14 mouse cellular contexts compared by ENCODE assay signal in the genomic region with DNA sequence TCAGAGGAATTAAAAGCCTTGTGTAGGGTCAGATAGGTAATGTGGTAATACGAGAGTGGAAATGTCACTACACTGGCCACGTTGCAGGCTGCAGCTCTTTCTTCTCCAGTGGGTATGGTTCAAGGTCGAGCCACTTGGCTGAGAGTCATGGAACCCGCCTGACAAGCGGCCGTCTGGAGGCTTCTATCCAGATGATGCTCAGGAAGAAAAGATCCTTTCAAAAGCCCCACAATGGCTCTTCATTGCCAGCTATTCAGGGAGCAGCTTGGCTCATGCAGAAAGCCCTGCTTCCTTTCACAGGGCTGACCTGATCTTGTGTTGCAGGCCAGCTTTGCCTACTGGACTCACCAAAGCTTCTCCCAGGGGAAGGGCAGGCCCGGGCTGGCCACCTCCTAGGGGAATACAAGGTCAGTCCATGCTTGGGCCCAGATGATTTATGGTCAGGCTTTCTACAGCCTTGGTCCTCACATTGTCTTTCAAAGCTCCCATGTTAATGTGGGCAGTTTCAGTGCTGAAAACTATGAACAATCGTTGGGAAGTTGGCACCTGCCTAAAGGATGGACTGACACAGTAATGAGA.
A peak's percentile ranks its signal among the peaks of the same experiment; 100 is the strongest.
DNase-seq lines count a peak whose midpoint lies in the region; ATAC-seq lines count a peak whose summit lies in the region.
"Had no signal": no experiment of that assay in that cellular context is flagged by ENCODE, and none has a peak within 500 bp of the region (broad histone marks: within the 10 kb centered on the region; RNA-seq: fewer than 3 reads in every experiment).

No protein-coding gene starts in this region.

- H3K4me3 ChIP-seq in hindbrain, embryonic 16.5 days (ENCODE audit: low read length) = no peak overlapping the region
- H3K4me3 ChIP-seq in kidney, embryonic 14.5 days (ENCODE audit: low read length) = no peak overlapping the region
- H3K4me3 ChIP-seq: embryonic facial prominence, embryonic 13.5 days; liver, embryonic 12.5 days had no signal

- peak; percentile 76 for ATAC-seq in frontal cortex, adult (ENCODE audit: low TSS enrichment)
- ATAC-seq in hindbrain, embryonic 16.5 days = peak; percentile 69
- no peak for ATAC-seq in kidney, embryonic 14.5 days (ENCODE audit: low FRiP score, low TSS enrichment)
- ATAC-seq: liver, embryonic 12.5 days had no signal

- peaks cover 4% of the 10 kb centered on the region for H3K4me1 ChIP-seq in hindbrain, embryonic 16.5 days (ENCODE audit: control insufficient read depth, insufficient read depth, low read depth, low read length)
- H3K4me1 ChIP-seq in kidney, embryonic 14.5 days (ENCODE audit: control insufficient read depth, insufficient read depth, low read length) = no peaks in the 10 kb centered on the region
- H3K4me1 ChIP-seq: liver, embryonic 12.5 days had no signal

- H3K9ac ChIP-seq in hindbrain, embryonic 16.5 days (ENCODE audit: low read depth, low read length) = no peak overlapping the region
- no peak overlapping the region for H3K9ac ChIP-seq in kidney, embryonic 14.5 days (ENCODE audit: low read depth, low read length)
- H3K9ac ChIP-seq: embryonic facial prominence, embryonic 13.5 days; liver, embryonic 12.5 days had no signal

- H3K9me3 ChIP-seq in hindbrain, embryonic 16.5 days (ENCODE audit: control insufficient read depth, low read length) = no peaks in the 10 kb centered on the region
- H3K9me3 ChIP-seq in kidney, embryonic 14.5 days (ENCODE audit: control insufficient read depth, low read length) = no peaks in the 10 kb centered on the region
- H3K9me3 ChIP-seq: embryonic facial prominence, embryonic 13.5 days; liver, embryonic 12.5 days had no signal

- H3K4me2 ChIP-seq in hindbrain, embryonic 16.5 days (ENCODE audit: low read length) = no peak overlapping the region
- H3K4me2 ChIP-seq in kidney, embryonic 14.5 days (replicated peaks; ENCODE audit: low read depth, low read length) = no peak overlapping the region
- H3K4me2 ChIP-seq: embryonic facial prominence, embryonic 13.5 days; liver, embryonic 12.5 days had no signal

- H3K36me3 ChIP-seq in hindbrain, embryonic 16.5 days (ENCODE audit: control insufficient read depth, insufficient read depth, low read length) = no peaks in the 10 kb centered on the region
- no peaks in the 10 kb centered on the region for H3K36me3 ChIP-seq in kidney, embryonic 14.5 days (ENCODE audit: control insufficient read depth, insufficient read depth, low read length)
- H3K36me3 ChIP-seq: embryonic facial prominence, embryonic 13.5 days; liver, embryonic 12.5 days had no signal

- no peak overlapping the region for H3K27ac ChIP-seq in hindbrain, embryonic 16.5 days (ENCODE audit: low read depth, low read length)
- H3K27ac ChIP-seq in kidney, embryonic 14.5 days (ENCODE audit: low read depth, low read length) = no peak overlapping the region
- H3K27ac ChIP-seq: embryonic facial prominence, embryonic 13.5 days; liver, embryonic 12.5 days had no signal

- no peaks in the 10 kb centered on the region for H3K27me3 ChIP-seq in hindbrain, embryonic 16.5 days (replicated peaks; ENCODE audit: control insufficient read depth, insufficient read depth, low read length)
- no peaks in the 10 kb centered on the region for H3K27me3 ChIP-seq in kidney, embryonic 14.5 days (ENCODE audit: control insufficient read depth, insufficient read depth, low read length)
- H3K27me3 ChIP-seq: embryonic facial prominence, embryonic 13.5 days; liver, embryonic 12.5 days had no signal

- DNase-seq in adrenal gland, postnatal 14 days = peak; percentile 70
- no peak for DNase-seq in adrenal gland, adult 8-10 months
- no peak for DNase-seq in frontal cortex, postnatal 36 days (ENCODE audit: low spot score in 2 of 2)
- DNase-seq in Muller cell, postnatal 12 days (ENCODE audit: inconsistent ontology term) = peak; percentile 88
- no peak for DNase-seq in lung, postnatal 25 days (ENCODE audit: low spot score)
- DNase-seq: heart, postnatal 36 days; kidney, adult 8-10 months; lung, postnatal 10 days; spleen, adult 18-20 months had no signal

- WGBS in hindbrain, embryonic 16.5 days = 36% methylated on average over 8 of the region's 8 CpGs
- 77% methylated on average over 8 of the region's 8 CpGs for WGBS in kidney, embryonic 14.5 days

Comparison
In these comparisons a context has a peak if more than half of its experiments do, and no peak if none do; other contexts are left out.
1. DNase-seq: peak in adrenal gland, postnatal 14 days (single experiment) and Muller cell, postnatal 12 days (single experiment); none in adrenal gland, adult 8-10 months (single experiment), frontal cortex, postnatal 36 days (0 of 2) and lung, postnatal 25 days (single experiment).